Mouse (Mus musculus) heart, embryonic 11.5 days (tissue): ENCODE data around the gene Anp32b. TPM values are rescaled to one million over a fixed set of nuclear protein-coding genes. Genes with fewer than 3 reads are reported as not detected.

Experiments used
- ATAC-seq: fragments of 200-750 bp; cut with Nextera tagmentation; replicated peaks from 2 replicates; pipeline ENCODE4 v1.8.0; 2017; ENCODE audit warnings: moderate library complexity; ENCODE audit not compliant: insufficient number of reproducible peaks, low FRiP score, low TSS enrichment
- H3K27ac ChIP-seq: fragments of 300-500 bp; sonication (generic); 2 replicates; pipeline ENCODE4 v1.5.1; 2014; ENCODE audit warnings: mild to moderate bottlenecking, low read depth, low read length
- H3K27me3 ChIP-seq: fragments of 300-500 bp; sonication (generic); 2 replicates; pipeline ENCODE4 v1.6.1; 2014; ENCODE audit warnings: mild to moderate bottlenecking, low read length, mixed read lengths; ENCODE audit not compliant: control insufficient read depth, insufficient read depth
- H3K36me3 ChIP-seq: fragments of 300-500 bp; sonication (generic); 2 replicates; pipeline ENCODE4 v1.6.1; 2014; ENCODE audit warnings: mild to moderate bottlenecking, low read length, moderate library complexity, mixed read lengths; ENCODE audit not compliant: control insufficient read depth, insufficient read depth
- H3K4me1 ChIP-seq: fragments of 300-500 bp; sonication (generic); 2 replicates; pipeline ENCODE4 v1.6.1; 2014; ENCODE audit warnings: low read length; ENCODE audit not compliant: control insufficient read depth, insufficient read depth
- H3K4me2 ChIP-seq: fragments of 300-500 bp; sonication (generic); 2 replicates; pipeline ENCODE4 v1.6.1; 2014; ENCODE audit warnings: mild to moderate bottlenecking, moderate library complexity
- H3K4me3 ChIP-seq: fragments of 300-500 bp; sonication (generic); 2 replicates; pipeline ENCODE4 v1.5.1; 2014; ENCODE audit warnings: low read depth, low read length
- H3K9ac ChIP-seq: fragments of 300-500 bp; sonication (generic); 2 replicates; pipeline ENCODE4 v1.6.1; 2014; ENCODE audit warnings: mild to moderate bottlenecking, low read depth, low read length, moderate library complexity
- H3K9me3 ChIP-seq: fragments of 300-500 bp; sonication (generic); replicated peaks from 2 replicates; pipeline ENCODE4 v1.6.1; 2016; ENCODE audit warnings: low read length; ENCODE audit not compliant: control insufficient read depth
- WGBS: fragments of 180-500 bp; shearing (Covaris S2); extraction: QIAGEN DNeasy Blood & Tissue Kit; methylation state at CpG from one replicate; pipeline ENCODE4 v1.1.7; 2014; ENCODE audit not compliant: insufficient replicate concordance; 5-methylcytosine and 5-hydroxymethylcytosine counted together
- polyA plus RNA-seq: library from polyadenylated mRNA; unstranded; fragments of >200 nt; fragmentation: Nextera tagmentation; extraction: Ambion mirVana; gene quantifications from 2 replicates; pipeline ENCODE4 v1.2.1, GENCODE M21; 2014

The Anp32b gene
- polyA plus RNA-seq, 1 experiment from 2014 or later = 243 TPM

DNA sequence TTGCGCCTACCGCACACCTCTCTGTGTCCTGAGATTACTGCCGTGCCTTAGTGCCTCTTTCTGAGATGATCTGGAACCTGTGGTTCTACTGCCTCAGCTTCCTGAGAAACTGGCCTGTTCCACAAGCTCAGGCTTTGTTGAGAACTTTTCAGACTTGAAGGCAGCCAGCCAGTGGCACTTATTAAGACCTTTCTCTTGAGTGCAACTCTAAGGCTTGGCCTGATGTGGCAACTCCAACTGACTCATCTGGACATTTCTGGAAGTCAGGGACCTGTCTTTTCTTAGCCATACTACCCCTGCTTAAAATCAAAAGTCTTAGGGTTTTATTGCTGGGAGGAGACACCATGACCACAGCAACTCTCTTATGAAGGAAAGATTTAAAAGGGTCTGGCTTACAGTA, 6.5 kb downstream of the Anp32b start:
- no peak overlapping the region for H3K27ac ChIP-seq
- peaks cover 40% of the 10 kb centered on the region for H3K4me1 ChIP-seq
- H3K9ac ChIP-seq = no peak overlapping the region
- H3K9me3 ChIP-seq = no peaks in the 10 kb centered on the region
- H3K4me2 ChIP-seq = no peak overlapping the region
- no peak overlapping the region for H3K4me3 ChIP-seq
- no peaks in the 10 kb centered on the region for H3K27me3 ChIP-seq
- WGBS = 88% methylated on average over 3 of the region's 3 CpGs
- ATAC-seq = no peak
- H3K36me3 ChIP-seq = peaks cover 13% of the 10 kb centered on the region

DNA sequence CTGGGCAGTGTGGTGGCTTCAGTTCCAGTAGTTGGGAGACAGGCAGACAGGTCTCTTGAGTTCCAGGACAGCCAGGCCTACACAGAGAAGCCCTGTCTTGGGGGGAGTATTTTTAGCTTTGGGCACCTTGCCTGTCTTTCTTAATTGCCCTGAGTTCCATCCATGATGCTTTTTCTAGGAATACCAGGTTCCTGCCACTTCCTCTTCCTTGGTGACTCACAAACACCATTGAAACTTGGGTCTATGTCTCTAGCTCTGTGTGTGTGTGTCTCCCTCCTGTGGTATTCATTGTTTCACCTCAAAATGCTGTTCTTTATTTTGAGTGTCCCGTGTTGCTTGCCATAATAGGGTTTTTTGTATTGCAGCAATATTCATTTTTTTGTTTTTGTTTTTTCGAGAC, 7.7 kb downstream of the Anp32b start:
- H3K36me3 ChIP-seq = peaks cover 24% of the 10 kb centered on the region
- no peaks in the 10 kb centered on the region for H3K9me3 ChIP-seq
- no peak overlapping the region for H3K27ac ChIP-seq
- H3K4me1 ChIP-seq = peaks cover 37% of the 10 kb centered on the region
- no peak overlapping the region for H3K9ac ChIP-seq
- ATAC-seq = no peak
- H3K4me3 ChIP-seq = no peak overlapping the region
- 94% methylated on average over 2 of the region's 2 CpGs for WGBS
- H3K4me2 ChIP-seq = no peak overlapping the region
- no peaks in the 10 kb centered on the region for H3K27me3 ChIP-seq

DNA sequence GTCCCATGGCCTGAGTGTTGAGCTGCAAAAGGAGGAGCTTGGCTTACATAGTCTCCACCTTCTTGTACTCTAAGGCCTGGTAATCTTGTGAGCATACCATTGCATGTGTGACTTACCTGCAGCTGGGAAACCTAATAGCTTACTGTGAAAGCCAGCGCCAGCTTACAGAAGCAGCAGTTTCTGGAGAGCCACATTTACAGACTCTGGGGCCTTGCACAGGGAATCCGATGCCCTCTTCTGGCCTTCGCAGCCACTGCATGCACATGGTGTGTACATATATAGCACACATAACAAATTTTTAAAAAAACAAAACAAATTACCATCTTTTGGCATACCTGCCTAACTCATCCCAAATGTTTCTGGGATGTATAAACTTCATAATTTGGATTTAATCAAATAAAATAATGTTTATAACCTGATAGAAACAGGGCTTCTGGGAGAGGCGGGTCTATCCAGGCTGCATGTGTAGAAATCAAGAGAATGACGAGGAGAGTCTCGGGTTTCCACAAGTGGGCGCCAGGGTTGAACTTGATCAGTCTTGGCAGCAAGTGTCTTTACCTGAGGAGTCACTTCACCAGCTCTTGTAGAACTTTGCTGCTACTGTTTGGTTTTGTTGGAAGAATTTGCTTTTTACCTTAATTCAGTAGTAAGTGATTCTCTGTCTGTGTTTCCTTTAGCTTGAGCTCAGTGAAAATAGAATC, 12.6 kb downstream of the Anp32b start:
- H3K27ac ChIP-seq = 0 out of 2 replicates have a peak overlapping the region, but pooled peaks have one; percentile 35
- ATAC-seq = no peak
- H3K27me3 ChIP-seq = no peaks in the 10 kb centered on the region
- H3K9ac ChIP-seq = no peak overlapping the region
- no peak overlapping the region for H3K4me2 ChIP-seq
- peaks cover 41% of the 10 kb centered on the region for H3K36me3 ChIP-seq
- no peaks in the 10 kb centered on the region for H3K9me3 ChIP-seq
- 82% methylated on average over 7 of the region's 7 CpGs for WGBS
- H3K4me1 ChIP-seq = peaks cover 8% of the 10 kb centered on the region
- no peak overlapping the region for H3K4me3 ChIP-seq

GRCm38 (mm10) chr4:46465740-46466139, 15.0 kb downstream of the Anp32b start:
- peaks cover 5% of the 10 kb centered on the region; the same call in 1 of the 2 replicates for H3K4me1 ChIP-seq
- H3K4me3 ChIP-seq = no peak overlapping the region
- H3K4me2 ChIP-seq = no peak overlapping the region
- WGBS = 91% methylated on average over 3 of the region's 3 CpGs
- H3K27ac ChIP-seq = no peak overlapping the region
- peaks cover 64% of the 10 kb centered on the region for H3K36me3 ChIP-seq
- no peaks in the 10 kb centered on the region for H3K27me3 ChIP-seq
- H3K9ac ChIP-seq = no peak overlapping the region
- H3K9me3 ChIP-seq = no peaks in the 10 kb centered on the region
- ATAC-seq = no peak

- 89% methylated on average over 5 of the region's 5 CpGs for WGBS
- Histone ChIP-seq H3K27me3 (no peaks in the 10 kb centered on the region), H3K36me3 (peaks cover 41% of the 10 kb centered on the region), H3K9me3 (no peaks in the 10 kb centered on the region), H3K4me2 (no peak overlapping the region), H3K9ac (no peak overlapping the region), H3K27ac (no peak overlapping the region), H3K4me1 (no peaks in the 10 kb centered on the region), H3K4me3 (no peak overlapping the region)
- no peak for ATAC-seq
Observed at GRCm38 (mm10) chr4:46475101-46475500, 24.4 kb downstream of the Anp32b start.

DNA sequence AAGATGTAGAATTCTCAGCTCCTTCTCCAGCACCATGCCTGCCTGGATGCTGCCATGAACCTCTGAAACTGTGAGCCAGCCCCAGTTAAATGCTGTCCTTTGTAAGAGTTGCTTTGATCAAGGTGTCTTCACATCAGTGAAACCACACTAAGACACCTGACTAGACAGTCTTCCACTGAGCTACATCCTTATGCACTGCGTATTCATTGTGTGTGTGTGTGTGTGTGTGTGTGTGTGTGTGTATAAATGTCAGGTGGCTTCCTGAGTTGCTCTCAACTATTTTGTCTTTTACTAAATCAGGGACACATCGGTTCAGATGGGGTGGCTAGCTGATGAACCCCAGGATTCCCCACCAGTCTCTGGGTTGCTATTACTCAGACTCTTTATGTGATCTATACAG, 28.4 kb downstream of the Anp32b start:
- Histone ChIP-seq H3K27me3 (no peaks in the 10 kb centered on the region), H3K4me1 (no peaks in the 10 kb centered on the region), H3K27ac (no peak overlapping the region), H3K4me3 (no peak overlapping the region), H3K4me2 (no peak overlapping the region), H3K9ac (no peak overlapping the region), H3K9me3 (no peaks in the 10 kb centered on the region), H3K36me3 (peaks cover 10% of the 10 kb centered on the region)
- WGBS = 85% methylated on average over 2 of the region's 2 CpGs
- ATAC-seq = no peak

GRCm38 (mm10) chr4:46485696-46486417, 35.2 kb downstream of the Anp32b start:
- H3K27ac ChIP-seq = peak overlapping the region; percentile 67
- H3K27me3 ChIP-seq = no peaks in the 10 kb centered on the region
- no peaks in the 10 kb centered on the region for H3K36me3 ChIP-seq
- WGBS = 37% methylated on average over 14 of the region's 14 CpGs
- H3K9ac ChIP-seq = peak overlapping the region; percentile 17
- no peaks in the 10 kb centered on the region for H3K9me3 ChIP-seq
- H3K4me3 ChIP-seq = no peak overlapping the region
- peaks cover 10% of the 10 kb centered on the region for H3K4me1 ChIP-seq
- peak overlapping the region; percentile 16; the same call in 1 of the 2 replicates for H3K4me2 ChIP-seq
- ATAC-seq = no peak

DNA sequence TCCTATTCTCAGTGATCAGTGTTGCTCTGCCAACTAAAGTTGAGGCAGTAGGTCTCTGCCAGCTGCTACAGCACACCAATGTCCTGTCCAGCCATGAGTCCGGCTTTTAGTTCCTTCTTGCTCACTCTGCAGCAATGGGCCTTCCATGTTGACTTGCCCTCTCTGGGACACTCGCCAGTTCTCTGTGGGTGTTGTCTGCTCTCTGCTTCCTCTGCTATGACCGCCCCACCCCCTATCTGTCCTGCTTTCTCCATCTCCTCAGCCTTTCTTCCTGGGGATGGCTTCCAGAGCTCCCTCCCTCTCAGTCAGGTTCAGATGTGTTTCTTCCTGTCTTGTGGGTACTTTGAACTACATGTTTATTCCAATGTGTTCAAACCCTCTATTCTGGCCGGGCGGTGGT, 36.6 kb downstream of the Anp32b start:
- Histone ChIP-seq H3K27me3 (no peaks in the 10 kb centered on the region), H3K27ac (no peak overlapping the region), H3K9me3 (no peaks in the 10 kb centered on the region), H3K36me3 (no peaks in the 10 kb centered on the region), H3K9ac (no peak overlapping the region), H3K4me3 (no peak overlapping the region), H3K4me1 (peaks cover 10% of the 10 kb centered on the region), H3K4me2 (no peak overlapping the region)
- 82% methylated on average over 5 of the region's 5 CpGs for WGBS
- no peak for ATAC-seq
